ENCODE assay signal across 9 mouse cellular contexts in the genomic region with DNA sequence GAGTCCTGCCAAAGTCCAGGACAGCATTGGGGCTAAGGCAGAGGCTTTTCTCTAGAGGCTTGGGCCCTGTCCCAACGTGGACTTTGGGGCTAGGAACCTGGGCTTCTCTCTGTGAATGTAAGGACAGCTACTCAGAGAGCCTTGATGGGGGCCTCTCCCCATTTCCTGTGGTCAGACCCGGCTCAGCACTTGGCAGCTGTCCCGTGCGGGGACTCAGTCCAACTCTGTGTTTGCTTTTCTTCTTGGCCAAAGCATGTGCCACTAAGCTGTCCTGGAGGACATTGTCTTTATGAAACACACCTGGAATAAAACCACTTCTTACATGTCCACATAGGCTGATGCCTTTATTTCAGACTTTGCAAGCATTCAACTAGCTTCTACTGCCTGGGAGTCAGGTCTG. TPM values are rescaled to one million over a fixed set of nuclear protein-coding genes. Genes with fewer than 3 reads are reported as not detected.
DNase-seq lines count a peak whose midpoint lies in the region; ATAC-seq lines count a peak whose summit lies in the region.
"Had no signal": no experiment of that assay in that cellular context is flagged by ENCODE, and none has a peak within 500 bp of the region (broad histone marks: within the 10 kb centered on the region; RNA-seq: fewer than 3 reads in every experiment).

No protein-coding gene starts in this region.

- peaks cover 25% of the 10 kb centered on the region for H3K4me1 ChIP-seq in hindbrain, embryonic 13.5 days (replicated peaks)

- H3K27me3 ChIP-seq in hindbrain, embryonic 13.5 days, result no peaks in the 10 kb centered on the region
- H3K27me3 ChIP-seq: neural tube, embryonic 13.5 days had no signal

- H3K4me2 ChIP-seq in hindbrain, embryonic 13.5 days, result no peak overlapping the region
- H3K4me2 ChIP-seq: neural tube, embryonic 13.5 days had no signal

- no peaks in the 10 kb centered on the region for H3K9me3 ChIP-seq in hindbrain, embryonic 13.5 days
- H3K9me3 ChIP-seq: neural tube, embryonic 13.5 days had no signal

- H3K9ac ChIP-seq in hindbrain, embryonic 13.5 days, result no peak overlapping the region
- H3K9ac ChIP-seq: neural tube, embryonic 13.5 days had no signal

- WGBS in hindbrain, embryonic 13.5 days, result 73% methylated on average over 4 of the region's 4 CpGs

- ATAC-seq in hindbrain, embryonic 13.5 days (ENCODE audit: low FRiP score), result no peak

- no peak overlapping the region for H3K4me3 ChIP-seq in hindbrain, embryonic 13.5 days
- H3K4me3 ChIP-seq: neural tube, embryonic 13.5 days had no signal

- no peak overlapping the region for H3K27ac ChIP-seq in hindbrain, embryonic 13.5 days
- H3K27ac ChIP-seq: neural tube, embryonic 13.5 days had no signal

- peak; percentile 56 for DNase-seq in adrenal gland, postnatal 10 days
- DNase-seq in adrenal gland, adult 18-20 months (ENCODE audit: low spot score in 2 of 2), result no peak
- peak; percentile 29 to 35 for DNase-seq in left cerebral cortex, postnatal 25 days (ENCODE audit: low spot score in 2 of 2)
- no peak for DNase-seq in left cerebral cortex, adult 9 months (ENCODE audit: low spot score in 2 of 2)
- DNase-seq in heart, postnatal 4 days, result peak; percentile 80
- DNase-seq in lung, postnatal 14 days, result peak; percentile 83
- DNase-seq in yolk sac, embryonic 10.5 days (ENCODE audit: low spot score), result no peak

- intact Hi-C loops in left cerebral cortex, postnatal 25 days (cut with DNase I), result no loop called here

- H3K36me3 ChIP-seq in hindbrain, embryonic 13.5 days, result peaks cover 35% of the 10 kb centered on the region

RNA-seq across cellular contexts. Expression of gene Slc39a9, which starts 40.1 kb away (rescaled TPM):
- 10 to 100 TPM; 33.8 to 38.6 TPM for total RNA-seq in adrenal gland, postnatal 10 days (2021)
- total RNA-seq in adrenal gland, adult 18-20 months (2021), result 10 to 100 TPM; 39.8 to 50.0 TPM
- 10 to 100 TPM; 40.5 to 43.4 TPM for total RNA-seq in left cerebral cortex, postnatal 25 days (2021)
- 10 to 100 TPM; 25.0 to 28.8 TPM for total RNA-seq in heart, postnatal 4 days (2021)
- polyA plus RNA-seq in hindbrain, embryonic 13.5 days (2015; fragmentation: Nextera tagmentation; extraction: Ambion mirVana), result 23.6 TPM in 2 replicates

RNA-seq across cellular contexts. Expression of gene Erh, which starts 40.6 kb away (rescaled TPM):
- 10 to 100 TPM; 57.2 to 68.1 TPM for total RNA-seq in adrenal gland, postnatal 10 days (2021)
- 10 to 100 TPM; 41.4 to 54.2 TPM for total RNA-seq in adrenal gland, adult 18-20 months (2021)
- 10 to 100 TPM; 33.6 to 41.2 TPM for total RNA-seq in left cerebral cortex, postnatal 25 days (2021)
- 10 to 100 TPM; 78.2 to 86.6 TPM for total RNA-seq in heart, postnatal 4 days (2021)
- polyA plus RNA-seq in hindbrain, embryonic 13.5 days (2015; fragmentation: Nextera tagmentation; extraction: Ambion mirVana), result 329 and 335 TPM in 2 replicates

Comparison
In these comparisons a context has a peak if more than half of its experiments do, and no peak if none do; other contexts are left out.
1. DNase-seq: peak in adrenal gland, postnatal 10 days (single experiment), left cerebral cortex, postnatal 25 days (2 of 2), heart, postnatal 4 days (single experiment) and lung, postnatal 14 days (single experiment); none in adrenal gland, adult 18-20 months (0 of 2), left cerebral cortex, adult 9 months (0 of 2) and yolk sac, embryonic 10.5 days (single experiment).